Mouse (Mus musculus): ENCODE measurements at regions not wholly inside any gene's neighbourhood (a gene's known extent, or its start where the extent isn't known, plus 50 kb on each side); places are given as distances from the start of the nearest gene placed in this dataset.

GRCm38 (mm10) chr3:56751926-56752325, 549.9 kb downstream of the Tm4sf1 start:
- TF ChIP-seq CTCF (IDR thresholded peaks at IDR 0.05; ENCODE audit: low read depth) (no peak), EP300 (optimal IDR thresholded peaks at IDR 0.05) (no peak)
